Mouse (Mus musculus) olfactory bulb, adult 2 months (tissue): ENCODE measurements around the gene Nup210l. TPM values are rescaled to one million over a fixed set of nuclear protein-coding genes. Genes with fewer than 3 reads are reported as not detected.

Source experiments
- H3K27ac ChIP-seq: fragments of 200-500 bp; 2 replicates; pipeline ENCODE4 v1.5.1; 2012; ENCODE audit warnings: low read depth, low read length; ENCODE audit not compliant: insufficient read depth
- H3K4me1 ChIP-seq: fragments of 200-500 bp; 2 replicates; pipeline ENCODE4 v1.6.1; 2012; ENCODE audit warnings: low read length; ENCODE audit not compliant: control insufficient read depth, insufficient read depth
- H3K4me3 ChIP-seq: fragments of 200-500 bp; 2 replicates; pipeline ENCODE4 v1.5.1; 2012; ENCODE audit warnings: mild to moderate bottlenecking, low read depth, low read length, moderate library complexity; ENCODE audit not compliant: insufficient read depth
- CTCF ChIP-seq: fragments of 200-500 bp; IDR thresholded peaks from 2 replicates; pipeline ENCODE4 v1.5.1; 2012; ENCODE audit warnings: low read depth, mild to moderate bottlenecking, low read length, moderate library complexity; ENCODE audit not compliant: insufficient read depth
- POLR2A ChIP-seq: fragments of 200-500 bp; IDR thresholded peaks from 2 replicates; pipeline ENCODE4 v1.6.1; 2012; ENCODE audit warnings: mild to moderate bottlenecking, low read depth, low read length, moderate library complexity; ENCODE audit not compliant: insufficient read depth
- WGBS: fragments of 180-500 bp; shearing (Covaris S2); methylation state at CpG from one replicate; pipeline ENCODE4 v1.1.7; 2018; 5-methylcytosine and 5-hydroxymethylcytosine counted together
- polyA plus RNA-seq: library from polyadenylated mRNA; stranded (reverse); fragments of >200 nt; gene quantifications from 2 replicates; pipeline ENCODE4 v1.2.4, GENCODE M21; 2012; ENCODE audit warnings: low replicate concordance; ENCODE audit not compliant: missing spikeins, insufficient read depth, insufficient read length

Gene Nup210l
- polyA plus RNA-seq, 1 experiment, result not detected

GRCm38 (mm10) chr3:90134993-90135392 is 31.1 kb downstream of the Nup210l start:
- H3K4me3 ChIP-seq, result no peak overlapping the region
- no peak overlapping the region for H3K27ac ChIP-seq
- no peaks in the 10 kb centered on the region for H3K4me1 ChIP-seq
- TF ChIP-seq POLR2A (no peak), CTCF (no peak)
- WGBS, result 86% methylated on average over 5 of the region's 5 CpGs

GRCm38 (mm10) chr3:90136660-90137059 is 32.7 kb downstream of the Nup210l start:
- WGBS, result 39% methylated on average over 13 of the region's 13 CpGs
- Histone ChIP-seq H3K4me1 (no peaks in the 10 kb centered on the region), H3K27ac (no peak overlapping the region), H3K4me3 (no peak overlapping the region)
- no peak for TF ChIP-seq POLR2A
- TF ChIP-seq CTCF, result no peak

GRCm38 (mm10) chr3:90137606-90138005 is 33.7 kb downstream of the Nup210l start:
- Histone ChIP-seq H3K4me1 (no peaks in the 10 kb centered on the region), H3K27ac (no peak overlapping the region), H3K4me3 (no peak overlapping the region)
- TF ChIP-seq POLR2A, result no peak
- TF ChIP-seq CTCF, result no peak
- 62% methylated on average over 1 of the region's 1 CpGs for WGBS

- TF ChIP-seq POLR2A (no peak), CTCF (no peak)
- no peaks in the 10 kb centered on the region for H3K4me1 ChIP-seq
- H3K4me3 ChIP-seq, result no peak overlapping the region
- 98% methylated on average over 3 of the region's 3 CpGs for WGBS
- no peak overlapping the region for H3K27ac ChIP-seq
These were observed 36.0 kb downstream of the Nup210l start for GRCm38 (mm10) chr3:90139962-90140361.

- WGBS, result 55% methylated on average over 3 of the region's 3 CpGs
- Histone ChIP-seq H3K4me1 (no peaks in the 10 kb centered on the region), H3K27ac (no peak overlapping the region), H3K4me3 (no peak overlapping the region)
- TF ChIP-seq CTCF (no peak), POLR2A (no peak)
These were observed 41.5 kb downstream of the Nup210l start for GRCm38 (mm10) chr3:90145461-90145860.

- WGBS, result 48% methylated on average over 1 of the region's 1 CpGs
These were observed 42.7 kb downstream of the Nup210l start for GRCm38 (mm10) chr3:90146651-90147050.

GRCm38 (mm10) chr3:90151086-90151740 is 47.3 kb downstream of the Nup210l start:
- Histone ChIP-seq H3K27ac (no peak overlapping the region), H3K4me3 (no peak overlapping the region), H3K4me1 (no peaks in the 10 kb centered on the region)
- no peak for TF ChIP-seq POLR2A
- TF ChIP-seq CTCF, result no peak
- 93% methylated on average over 12 of the region's 12 CpGs for WGBS

More at GRCm38 (mm10) chr3:90146651-90147050, 42.7 kb downstream of the Nup210l start:
- Histone ChIP-seq H3K4me3 (no peak overlapping the region), H3K27ac (no peak overlapping the region), H3K4me1 (no peaks in the 10 kb centered on the region)
- TF ChIP-seq POLR2A (no peak), CTCF (no peak)

- WGBS, result 57% methylated on average over 5 of the region's 5 CpGs
- Histone ChIP-seq H3K4me1 (no peaks in the 10 kb centered on the region), H3K27ac (no peak overlapping the region), H3K4me3 (no peak overlapping the region)
- no peak for TF ChIP-seq POLR2A
- TF ChIP-seq CTCF, result no peak
These were observed 52.1 kb downstream of the Nup210l start for GRCm38 (mm10) chr3:90155996-90156395.

GRCm38 (mm10) chr3:90159757-90160156 is 55.8 kb downstream of the Nup210l start:
- Histone ChIP-seq H3K27ac (no peak overlapping the region), H3K4me1 (no peaks in the 10 kb centered on the region), H3K4me3 (no peak overlapping the region)
- WGBS, result 85% methylated on average over 9 of the region's 9 CpGs
- TF ChIP-seq POLR2A (no peak), CTCF (no peak)
